Mouse (Mus musculus) midbrain, postnatal 0 days (tissue): Measurements from ENCODE around the gene Ankrd34c. TPM values are rescaled to one million over a fixed set of nuclear protein-coding genes. Genes with fewer than 3 reads are reported as not detected.
A peak's percentile ranks its signal among the peaks of the same experiment; 100 is the strongest.

Experiments used
- ATAC-seq: fragments of 200-750 bp; cut with Nextera tagmentation; 2 replicates; pipeline ENCODE4 v1.8.0; 2017; ENCODE audit warnings: moderate number of reproducible peaks, mild to moderate bottlenecking, moderate TSS enrichment, moderate library complexity; ENCODE audit not compliant: low FRiP score
- DNase-seq: peaks from one replicate; pipeline ENCODE4 v3.0.0-alpha.2; 2015; ENCODE audit warnings: low spot score
- H3K27ac ChIP-seq: fragments of 300-500 bp; sonication (generic); 2 replicates; pipeline ENCODE4 v1.5.1; 2014; ENCODE audit warnings: low read depth, mild to moderate bottlenecking, low read length, mixed read lengths
- H3K27me3 ChIP-seq: fragments of 300-500 bp; sonication (generic); 2 replicates; pipeline ENCODE4 v1.6.1; 2014; ENCODE audit warnings: low read length, control low read depth, mixed read lengths; ENCODE audit not compliant: insufficient read depth
- H3K36me3 ChIP-seq: fragments of 300-500 bp; sonication (generic); 2 replicates; pipeline ENCODE4 v1.6.1; 2014; ENCODE audit warnings: low read length, control low read depth, mixed read lengths; ENCODE audit not compliant: insufficient read depth
- H3K4me1 ChIP-seq: fragments of 300-500 bp; sonication (generic); 2 replicates; pipeline ENCODE4 v1.6.1; 2014; ENCODE audit warnings: mild to moderate bottlenecking, control low read depth, antibody characterized with exemption, low read length, mixed read lengths; ENCODE audit not compliant: insufficient read depth
- H3K4me2 ChIP-seq: fragments of 300-500 bp; sonication (generic); 2 replicates; pipeline ENCODE4 v1.6.1; 2014; ENCODE audit warnings: low read depth, mild to moderate bottlenecking, low read length, mixed read lengths; ENCODE audit not compliant: poor library complexity, severe bottlenecking
- H3K4me3 ChIP-seq: fragments of 300-500 bp; sonication (generic); 2 replicates; pipeline ENCODE4 v1.5.1; 2014; ENCODE audit warnings: low read depth, mild to moderate bottlenecking, low read length, moderate library complexity
- H3K9ac ChIP-seq: fragments of 300-500 bp; sonication (generic); replicated peaks from 2 replicates; pipeline ENCODE4 v1.6.1; 2014; ENCODE audit warnings: mild to moderate bottlenecking, low read length, moderate library complexity, mixed read lengths; ENCODE audit not compliant: poor library complexity, severe bottlenecking
- H3K9me3 ChIP-seq: fragments of 300-500 bp; sonication (generic); 2 replicates; pipeline ENCODE4 v1.6.1; 2016; ENCODE audit warnings: low read length, control low read depth
- CTCF ChIP-seq: IDR thresholded peaks from 2 replicates; pipeline ENCODE4 v1.5.1; 2016; ENCODE audit warnings: antibody characterized with exemption, mild to moderate bottlenecking
- WGBS: fragments of 180-500 bp; shearing (Covaris S2); extraction: QIAGEN DNeasy Blood & Tissue Kit; methylation state at CpG from one replicate; pipeline ENCODE4 v1.1.7; 2014; 5-methylcytosine and 5-hydroxymethylcytosine counted together
- polyA plus RNA-seq: library from polyadenylated mRNA; unstranded; fragments of >200 nt; fragmentation: Nextera tagmentation; extraction: Ambion mirVana; gene quantifications from 2 replicates; pipeline ENCODE4 v1.2.1, GENCODE M21; 2015
- total RNA-seq: library from RNA; depleted of rRNA; stranded (reverse); fragments of >200 nt; gene quantifications from 2 replicates; pipeline ENCODE4 v1.2.3, GENCODE M21; 2014; rRNA removed

The Ankrd34c gene
- total and polyA plus RNA-seq, 2 experiments from 2014 or later, result 0.74 to 3.7 TPM

- Histone ChIP-seq H3K9me3 (no peaks in the 10 kb centered on the region), H3K4me2 (no peak overlapping the region), H3K27me3 (no peaks in the 10 kb centered on the region), H3K4me3 (no peak overlapping the region), H3K4me1 (no peaks in the 10 kb centered on the region), H3K27ac (no peak overlapping the region), H3K36me3 (no peaks in the 10 kb centered on the region), H3K9ac (no peak overlapping the region)
- no peak for DNase-seq
- 68% methylated on average over 1 of the region's 1 CpGs for WGBS
- TF ChIP-seq CTCF, result no peak
- no peak for ATAC-seq
Measured at GRCm38 (mm10) chr9:89689179-89689578, 49.1 kb downstream of the Ankrd34c start.

- 60% methylated on average over 10 of the region's 10 CpGs for WGBS
- no peak overlapping the region for H3K9ac ChIP-seq
- H3K27ac ChIP-seq, result no peak overlapping the region
- no peak overlapping the region for H3K4me2 ChIP-seq
- DNase-seq (peak; percentile 66), ATAC-seq (peak; percentile 77)
- peak; percentile 92 for TF ChIP-seq CTCF
- H3K9me3 ChIP-seq, result no peaks in the 10 kb centered on the region
- no peak overlapping the region for H3K4me3 ChIP-seq
- H3K36me3 ChIP-seq, result no peaks in the 10 kb centered on the region
- no peaks in the 10 kb centered on the region for H3K27me3 ChIP-seq
- no peaks in the 10 kb centered on the region for H3K4me1 ChIP-seq
Measured at GRCm38 (mm10) chr9:89687503-89688226, 50.6 kb downstream of the Ankrd34c start.

DNA sequence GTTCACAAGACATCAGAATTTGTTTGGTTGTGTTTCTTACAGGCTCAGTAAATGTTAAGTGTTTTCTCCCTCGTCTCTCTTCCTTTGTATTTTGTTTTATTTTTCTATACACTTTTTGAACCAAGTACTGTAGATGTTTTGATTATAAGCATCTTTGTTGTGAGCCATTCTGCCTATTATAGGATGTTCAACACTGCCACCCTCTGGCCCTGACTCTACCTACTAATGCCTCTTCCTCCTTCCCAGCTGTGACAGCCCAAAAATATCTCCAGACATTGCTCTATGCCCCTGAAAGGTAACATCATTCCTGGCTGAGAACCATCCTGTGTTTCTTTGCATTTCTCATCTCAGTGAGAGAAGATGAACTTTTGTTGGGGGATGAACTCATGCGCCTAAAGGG is 52.0 kb downstream of the Ankrd34c start:
- H3K27me3 ChIP-seq, result no peaks in the 10 kb centered on the region
- H3K36me3 ChIP-seq, result no peaks in the 10 kb centered on the region
- WGBS, result 79% methylated on average over 2 of the region's 2 CpGs
- 0 out of 2 replicates have a peak, but pooled peaks have one; percentile 32 for ATAC-seq
- peak; percentile 66 for TF ChIP-seq CTCF
- no peak overlapping the region for H3K27ac ChIP-seq
- H3K4me1 ChIP-seq, result no peaks in the 10 kb centered on the region
- peak; percentile 55 for DNase-seq
- no peak overlapping the region for H3K9ac ChIP-seq
- H3K4me3 ChIP-seq, result no peak overlapping the region
- H3K9me3 ChIP-seq, result no peaks in the 10 kb centered on the region
- H3K4me2 ChIP-seq, result no peak overlapping the region

GRCm38 (mm10) chr9:89678974-89679373 is 59.3 kb downstream of the Ankrd34c start:
- H3K4me1 ChIP-seq, result no peaks in the 10 kb centered on the region
- H3K27ac ChIP-seq, result no peak overlapping the region
- no peaks in the 10 kb centered on the region for H3K9me3 ChIP-seq
- H3K9ac ChIP-seq, result no peak overlapping the region
- H3K4me3 ChIP-seq, result no peak overlapping the region
- peak; percentile 78 for TF ChIP-seq CTCF
- no peak overlapping the region for H3K4me2 ChIP-seq
- no peaks in the 10 kb centered on the region for H3K36me3 ChIP-seq
- 40% methylated on average over 1 of the region's 1 CpGs for WGBS
- ATAC-seq, result peak; percentile 70; the same call in 1 of the 2 replicates
- H3K27me3 ChIP-seq, result no peaks in the 10 kb centered on the region
- DNase-seq, result peak; percentile 64

Other genes with a start within 250 kb of the Ankrd34c start
- 17.3 and 17.7 TPM in 2 replicates for gene Minar1, start 115.3 kb downstream of the Ankrd34c start, total RNA-seq
- 3.1 and 3.5 TPM in 2 replicates for gene Minar1, start 115.3 kb downstream of the Ankrd34c start, polyA plus RNA-seq
- 56.5 and 59.3 TPM in 2 replicates for gene Tmed3, start 33.4 kb downstream of the Ankrd34c start, total RNA-seq
- gene Tmed3, start 33.4 kb downstream of the Ankrd34c start, polyA plus RNA-seq, result 57.6 and 62.2 TPM in 2 replicates
- 35.7 and 40.8 TPM in 2 replicates for gene Rasgrf1, start 171.4 kb upstream of the Ankrd34c start, total RNA-seq
- 22.6 and 24.0 TPM in 2 replicates for gene Rasgrf1, start 171.4 kb upstream of the Ankrd34c start, polyA plus RNA-seq